Mouse (Mus musculus): ENCODE measurements around the gene Plxna4.

GRCm38 (mm10) chr6:32252168-32252567, 335.8 kb downstream of the Plxna4 start:
- TF ChIP-seq CTCF (IDR thresholded peaks at IDR 0.05; ENCODE audit: borderline replicate concordance, insufficient read depth, low read length) (no peak), POLR2A (IDR thresholded peaks at IDR 0.05; ENCODE audit: low read depth, low read length) (no peak)
